Comparison of ENCODE assay signal across 26 mouse cellular contexts in the genomic region with DNA sequence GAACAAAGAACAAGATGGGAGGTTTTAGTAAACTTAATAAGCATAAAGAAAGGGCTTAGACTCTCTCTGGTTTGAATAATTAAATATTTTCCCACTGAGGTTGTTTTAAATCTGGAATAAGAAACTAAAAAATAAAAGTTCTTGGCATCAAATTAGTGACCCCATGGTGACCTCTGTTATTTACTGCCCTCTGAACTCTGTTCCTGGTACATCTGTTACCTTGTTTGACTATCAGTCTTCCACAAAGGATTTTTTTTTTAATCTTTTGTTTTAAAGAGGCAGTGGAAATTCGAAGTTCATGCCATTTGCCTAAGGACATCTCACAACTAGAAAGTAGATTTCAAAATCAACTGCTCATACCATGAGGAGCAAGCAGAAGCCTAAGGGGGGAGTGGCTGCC.
"Had no signal": no experiment of that assay in that cellular context is flagged by ENCODE, and none has a peak within 500 bp of the region (broad histone marks: within the 10 kb centered on the region; RNA-seq: fewer than 3 reads in every experiment).

No protein-coding gene starts in this region.

- H3K36me3 ChIP-seq: embryonic facial prominence, embryonic 10.5 days; embryonic facial prominence, embryonic 12.5 days; embryonic facial prominence, embryonic 13.5 days; embryonic facial prominence, embryonic 15.5 days; forebrain, embryonic 10.5 days; forebrain, embryonic 12.5 days; forebrain, embryonic 15.5 days had no signal

- H3K4me3 ChIP-seq: embryonic facial prominence, embryonic 10.5 days; embryonic facial prominence, embryonic 12.5 days; embryonic facial prominence, embryonic 13.5 days; embryonic facial prominence, embryonic 15.5 days; erythroblast, embryonic 14.5 days; forebrain, embryonic 10.5 days; forebrain, embryonic 12.5 days; forebrain, embryonic 13.5 days; forebrain, embryonic 15.5 days; heart, adult 2 months had no signal

- ATAC-seq: forebrain, embryonic 13.5 days; forebrain, embryonic 14.5 days; forebrain, embryonic 15.5 days; forebrain, embryonic 16.5 days; forebrain, postnatal 0 days had no signal

- H3K4me1 ChIP-seq: embryonic facial prominence, embryonic 13.5 days; embryonic facial prominence, embryonic 15.5 days; forebrain, embryonic 10.5 days; forebrain, embryonic 12.5 days; forebrain, embryonic 13.5 days; forebrain, embryonic 15.5 days had no signal

- H3K9ac ChIP-seq: embryonic facial prominence, embryonic 12.5 days; embryonic facial prominence, embryonic 13.5 days; embryonic facial prominence, embryonic 15.5 days; forebrain, embryonic 12.5 days; forebrain, embryonic 13.5 days; forebrain, embryonic 15.5 days; forebrain, postnatal 0 days had no signal

- H3K27ac ChIP-seq: embryonic facial prominence, embryonic 10.5 days; embryonic facial prominence, embryonic 12.5 days; embryonic facial prominence, embryonic 13.5 days; embryonic facial prominence, embryonic 15.5 days; forebrain, embryonic 10.5 days; forebrain, embryonic 12.5 days; forebrain, embryonic 13.5 days; forebrain, embryonic 15.5 days; heart, adult 2 months had no signal

- H3K4me2 ChIP-seq: embryonic facial prominence, embryonic 12.5 days; embryonic facial prominence, embryonic 13.5 days; embryonic facial prominence, embryonic 15.5 days; forebrain, embryonic 12.5 days; forebrain, embryonic 13.5 days; forebrain, embryonic 15.5 days had no signal

- H3K27me3 ChIP-seq: embryonic facial prominence, embryonic 12.5 days; embryonic facial prominence, embryonic 13.5 days; embryonic facial prominence, embryonic 15.5 days; forebrain, embryonic 12.5 days; forebrain, embryonic 13.5 days; forebrain, embryonic 15.5 days had no signal

- H3K9me3 ChIP-seq: embryonic facial prominence, embryonic 10.5 days; embryonic facial prominence, embryonic 12.5 days; embryonic facial prominence, embryonic 13.5 days; embryonic facial prominence, embryonic 15.5 days; forebrain, embryonic 10.5 days; forebrain, embryonic 12.5 days; forebrain, embryonic 13.5 days; forebrain, embryonic 15.5 days had no signal

- DNase-seq: cerebellum, adult 18-20 months; cerebellum, adult 2 months; cerebellum, adult 8-10 months; cerebellum, adult 9-10 months; cerebellum, adult 9-11 months; cerebellum, postnatal 10 days; cerebellum, postnatal 14 days; cerebellum, postnatal 25 days; cerebellum, postnatal 36 days; embryo, embryonic 11 days; forebrain, postnatal 0 days; gastrocnemius, postnatal 10 days; gastrocnemius, postnatal 14 days; heart, adult 11 months had no signal
